Mouse (Mus musculus) inflammation-experienced regulatory T-cells, adult 6 months (primary cell): ENCODE data around the gene Slc30a3. TPM values are rescaled to one million over a fixed set of nuclear protein-coding genes. Genes with fewer than 3 reads are reported as not detected.

ENCODE experiments used
- ATAC-seq: one replicate; pipeline ENCODE4 v1.8.0; 2017
- polyA plus RNA-seq, 3 experiments: library from polyadenylated mRNA; unstranded; fragments of 100-300 nt; shearing (Covaris generic); gene quantifications; one replicate each; pipeline ENCODE4 v1.2.1; 2017

Gene Slc30a3
- under 1 TPM in 2 of 3 experiments, not detected in 1; 0.45 to 0.57 TPM for polyA plus RNA-seq

- no peak for ATAC-seq
Observed at GRCm38 (mm10) chr5:31108000-31108490, at the start of gene Slc30a3. Slc30a3 (minus strand) TSS chr5:31108237.

GRCm38 (mm10) chr5:31154152-31154553 lies 46.1 kb upstream of the Slc30a3 start, which contains the start of gene Mpv17:
Mpv17 (minus strand) TSS chr5:31154251.
- ATAC-seq, result peak; percentile 97

- ATAC-seq, result no peak
Observed at GRCm38 (mm10) chr5:31153516-31154151, 45.6 kb upstream of the Slc30a3 start.

- no peak for ATAC-seq
Observed at GRCm38 (mm10) chr5:31151746-31152145, 43.7 kb upstream of the Slc30a3 start.

- no peak for ATAC-seq
Observed at GRCm38 (mm10) chr5:31149781-31150180, 41.7 kb upstream of the Slc30a3 start.

GRCm38 (mm10) chr5:31138968-31139425 lies 31.0 kb upstream of the Slc30a3 start:
- no peak for ATAC-seq

GRCm38 (mm10) chr5:31138241-31138967 lies 30.4 kb upstream of the Slc30a3 start, which contains the start of gene Ucn:
Ucn (minus strand) TSS chr5:31138829.
- ATAC-seq, result no peak

- ATAC-seq, result no peak
Observed at GRCm38 (mm10) chr5:31137658-31138057, 29.6 kb upstream of the Slc30a3 start.

GRCm38 (mm10) chr5:31136730-31137424 lies 28.8 kb upstream of the Slc30a3 start:
- no peak for ATAC-seq

- ATAC-seq, result no peak
Observed at GRCm38 (mm10) chr5:31126050-31126449, 18.0 kb upstream of the Slc30a3 start.

GRCm38 (mm10) chr5:31123481-31123880 lies 15.4 kb upstream of the Slc30a3 start:
- ATAC-seq, result no peak

GRCm38 (mm10) chr5:31121111-31121510 lies 13.1 kb upstream of the Slc30a3 start:
- no peak for ATAC-seq

- ATAC-seq, result no peak
Observed at GRCm38 (mm10) chr5:31116912-31117311, 8.9 kb upstream of the Slc30a3 start.

GRCm38 (mm10) chr5:31116354-31116753 lies 8.3 kb upstream of the Slc30a3 start, which contains the start of gene Trim54:
Trim54 (plus strand) TSS chr5:31116712.
- no peak for ATAC-seq

GRCm38 (mm10) chr5:31110781-31111180 lies 2.7 kb upstream of the Slc30a3 start:
- no peak for ATAC-seq

- ATAC-seq, result no peak
Observed at GRCm38 (mm10) chr5:31105814-31106335, 2.2 kb downstream of the Slc30a3 start, which contains the start of gene Dnajc5g. Dnajc5g (plus strand) TSS chr5:31106285.

GRCm38 (mm10) chr5:31095711-31096480 lies 12.1 kb downstream of the Slc30a3 start:
- no peak for ATAC-seq

GRCm38 (mm10) chr5:31094799-31095691 lies 13.0 kb downstream of the Slc30a3 start:
- ATAC-seq, result peak; percentile 80

GRCm38 (mm10) chr5:31094100-31094798 lies 13.8 kb downstream of the Slc30a3 start:
- peak; percentile 35 for ATAC-seq
